Mouse (Mus musculus) right cerebral cortex, postnatal 25 days (tissue): ENCODE results near the gene Gars.
A peak's percentile ranks its signal among the peaks of the same experiment; 100 is the strongest.

Source experiments
- DNase-seq: peaks from one replicate; pipeline ENCODE4 v3.0.0; 2022

The Gars gene

DNA sequence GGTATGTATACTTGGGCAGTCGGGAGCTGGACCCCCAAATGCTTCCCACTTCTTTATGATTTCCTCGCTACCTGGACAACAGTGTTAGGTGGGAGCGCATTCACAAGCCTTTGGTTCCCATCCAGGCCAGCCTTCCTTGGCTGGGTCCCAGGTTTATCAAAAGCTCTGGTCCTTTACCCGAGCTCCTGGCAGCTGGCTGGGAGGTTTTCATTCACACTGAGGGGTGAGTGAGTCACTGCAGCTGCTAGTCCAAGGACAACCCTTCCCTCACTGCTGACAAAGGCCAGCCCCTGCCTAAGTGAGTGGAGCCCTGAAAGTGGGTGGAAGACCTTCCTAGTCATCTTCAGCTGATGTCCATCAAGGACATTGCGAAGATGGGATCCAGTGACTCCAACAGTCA lies 60.2 kb downstream of the Gars start:
- peak; percentile 42 for DNase-seq

DNA sequence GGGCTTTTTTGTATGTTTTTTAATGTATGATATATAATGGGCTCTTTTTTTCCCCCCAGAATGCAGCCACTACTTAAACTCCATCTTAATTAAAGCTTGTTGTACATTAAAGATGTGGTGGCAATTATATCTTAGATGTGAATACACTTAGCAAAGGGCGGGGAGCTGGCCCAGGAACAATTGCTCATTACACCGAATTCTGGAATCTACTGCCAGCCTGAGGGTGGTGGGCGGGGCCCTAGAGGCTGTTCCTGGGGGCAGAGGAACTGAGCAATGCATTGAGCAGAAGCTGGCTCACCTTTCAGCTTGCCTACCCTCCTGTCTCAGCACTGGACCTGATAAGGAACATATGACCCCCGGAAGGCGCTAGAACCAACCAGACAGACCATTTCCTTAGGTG lies 60.8 kb downstream of the Gars start:
- DNase-seq: no peak

- no peak for DNase-seq
Measured at GRCm38 (mm10) chr6:55108358-55108757, 70.6 kb downstream of the Gars start.

GRCm38 (mm10) chr6:55117325-55118109 lies 79.7 kb downstream of the Gars start:
- DNase-seq: peak; percentile 10

DNA sequence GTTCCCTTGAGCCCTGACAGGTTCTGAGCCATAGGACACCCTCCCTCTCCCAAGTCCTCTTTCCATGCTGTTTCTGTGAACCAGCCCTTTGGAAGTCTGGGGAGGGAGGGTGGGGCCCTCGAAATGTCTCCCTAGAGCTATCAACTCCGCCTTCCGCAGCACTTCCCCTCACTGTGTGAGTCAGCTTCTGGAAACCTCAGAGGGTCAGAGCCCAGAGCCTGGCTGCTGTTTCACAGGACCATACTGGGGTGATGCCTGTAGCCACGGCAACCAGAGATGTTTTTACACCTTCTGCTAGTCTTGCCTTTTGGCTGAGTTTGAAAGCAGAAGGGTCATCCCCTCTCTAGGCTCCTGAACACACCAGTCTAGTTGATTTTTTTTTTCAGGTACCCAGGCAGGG lies 85.2 kb downstream of the Gars start:
- no peak for DNase-seq

DNA sequence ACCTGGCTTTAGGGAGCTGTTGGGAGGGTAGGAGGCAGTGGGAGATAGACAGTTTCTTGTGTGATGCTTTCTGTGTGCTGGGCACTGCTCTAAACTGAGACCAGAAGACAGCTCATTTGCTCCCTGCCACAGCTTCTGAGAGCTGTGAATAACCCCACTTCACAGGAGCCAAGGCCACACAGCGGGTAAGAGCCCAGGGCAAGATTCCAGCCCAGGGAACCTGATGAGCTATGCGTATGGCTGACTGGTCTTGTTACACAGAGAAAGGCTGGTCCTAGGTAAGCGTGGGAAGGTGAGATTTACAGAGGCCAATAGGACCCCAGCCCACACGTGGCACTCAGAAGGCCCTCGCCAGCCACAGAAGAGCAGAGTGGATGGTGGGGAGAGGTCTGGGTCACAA lies 88.8 kb downstream of the Gars start:
- DNase-seq: no peak

GRCm38 (mm10) chr6:55128391-55128790 lies 90.6 kb downstream of the Gars start:
- DNase-seq: no peak
